Mouse (Mus musculus) heart, adult 18-20 months (tissue): ENCODE results near the gene Dhx33. TPM values are rescaled to one million over a fixed set of nuclear protein-coding genes. Genes with fewer than 3 reads are reported as not detected.

Source experiments
- total RNA-seq, 2 experiments: library from RNA; stranded (reverse); gene quantifications; 2 replicates each; pipeline ENCODE4 v1.2.3; 2021

Gene Dhx33
- total RNA-seq, 2 experiments from 2014 or later = 8.1 to 8.4 TPM

Other genes starting within 250 kb of the Dhx33 start
- gene Zfp3, start 240.2 kb downstream of the Dhx33 start, total RNA-seq = 1 to 10 TPM; 7.5 to 7.7 TPM
- gene Scimp, start 191.9 kb downstream of the Dhx33 start, total RNA-seq = 1 to 10 TPM in 1 of 2 experiments, under 1 TPM in 1; 0.42 to 1.1 TPM
- 10 to 100 TPM; 37.6 to 39.0 TPM for gene Rabep1, start 159.7 kb downstream of the Dhx33 start, total RNA-seq
- gene Nup88, start 34.5 kb downstream of the Dhx33 start, total RNA-seq = 10 to 100 TPM; 46.7 to 47.8 TPM
- 10 to 100 TPM; 15.3 to 16.2 TPM for gene Rpain, start 34.2 kb downstream of the Dhx33 start, total RNA-seq
- 100 to 1,000 TPM; 215 to 228 TPM for gene C1qbp, start 21.4 kb downstream of the Dhx33 start, total RNA-seq
- gene Mis12, start 15.2 kb upstream of the Dhx33 start, total RNA-seq = 1 to 10 TPM; 7.9 to 8.1 TPM
- gene Derl2, start 15.4 kb upstream of the Dhx33 start, total RNA-seq = 10 to 100 TPM; 38.5 to 39.5 TPM
- under 1 TPM; 0.40 to 0.49 TPM for gene 6330403K07Rik, start 29.1 kb upstream of the Dhx33 start, total RNA-seq
- gene Nlrp1a, start 140.3 kb upstream of the Dhx33 start, total RNA-seq = 1 to 10 TPM in 1 of 2 experiments, under 1 TPM in 1; 0.92 to 1.0 TPM
- gene Nlrp1b, start 226.3 kb upstream of the Dhx33 start, total RNA-seq = under 1 TPM; 0.08 to 0.12 TPM